Mouse (Mus musculus) mammary gland, adult 2 months (tissue): ENCODE measurements around the gene Zbtb33. TPM values are rescaled to one million over a fixed set of nuclear protein-coding genes. Genes with fewer than 3 reads are reported as not detected.

ENCODE experiments used
- polyA plus RNA-seq: library from polyadenylated mRNA; depleted of rRNA; stranded (reverse); fragments of >200 nt; gene quantifications from 2 replicates; pipeline ENCODE4 v1.2.3, GENCODE M21; 2012; ENCODE audit warnings: low replicate concordance; rRNA removed

Zbtb33 gene
- polyA plus RNA-seq, result 3.1 and 5.7 TPM in 2 replicates

DNA sequence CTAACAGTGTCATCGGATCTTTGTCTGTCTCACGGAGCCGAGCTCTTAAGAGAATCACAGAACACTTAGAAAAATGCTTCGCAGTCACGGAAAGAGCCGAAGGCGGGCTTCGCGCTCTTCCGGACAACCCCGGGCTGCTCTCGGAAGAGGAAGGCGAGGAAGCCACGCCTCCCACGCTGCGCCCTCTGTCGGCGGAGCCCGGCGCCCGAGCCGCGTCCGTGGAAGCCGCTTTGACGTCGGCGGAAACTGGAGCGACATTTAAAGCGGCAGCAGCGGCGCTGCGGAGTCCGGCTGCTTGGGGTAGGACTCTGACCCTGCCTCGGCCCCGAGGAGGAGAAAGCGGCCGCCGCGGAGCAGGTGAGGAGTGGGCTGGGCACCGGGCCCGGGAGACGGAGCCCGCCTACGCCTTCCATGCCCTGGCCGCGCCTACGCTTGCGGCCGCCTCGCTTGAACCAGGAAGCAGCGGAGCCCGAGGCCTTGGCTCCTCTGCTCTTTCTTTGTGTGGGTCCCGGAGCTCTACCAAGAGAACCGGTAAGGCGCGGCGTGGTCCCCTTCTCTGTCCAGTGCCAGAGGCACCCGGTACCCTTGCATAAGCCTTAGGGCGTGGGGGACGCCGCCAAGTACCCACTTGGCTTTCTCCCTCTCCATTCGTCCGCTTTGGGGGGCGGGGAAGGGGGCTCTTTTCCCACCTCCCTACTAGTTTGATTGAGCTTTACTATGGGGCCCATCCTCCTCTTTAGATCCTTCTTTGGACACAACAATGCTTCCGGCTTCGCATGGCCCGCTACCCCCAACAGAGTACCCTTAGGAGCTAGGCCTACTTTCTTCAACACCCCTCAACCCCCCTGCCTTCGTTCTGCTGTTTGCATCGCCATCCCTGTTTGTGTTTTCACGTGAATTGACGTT lies at the start of gene Zbtb33:
Gene Zbtb33 (plus strand): TSS at position 242 of the 906 bp plus-strand sequence.

Other genes starting within 250 kb of the Zbtb33 start
- gene Btg1-ps1, start 171.0 kb upstream of the Zbtb33 start, polyA plus RNA-seq, result not detected in 2 replicates
- gene Btg1-ps2, start 146.7 kb upstream of the Zbtb33 start, polyA plus RNA-seq, result not detected in 2 replicates
- not detected in 2 replicates for gene Rhox10, start 123.3 kb upstream of the Zbtb33 start, polyA plus RNA-seq
- gene Rhox11, start 104.7 kb upstream of the Zbtb33 start, polyA plus RNA-seq, result not detected in 2 replicates
- not detected in 2 replicates for gene Rhox12, start 78.9 kb upstream of the Zbtb33 start, polyA plus RNA-seq
- not detected in 2 replicates for gene Rhox13, start 68.6 kb upstream of the Zbtb33 start, polyA plus RNA-seq
- 0.92 and 1.3 TPM in 2 replicates for gene Tmem255a, start 62.6 kb downstream of the Zbtb33 start, polyA plus RNA-seq
- gene Atp1b4, start 126.4 kb downstream of the Zbtb33 start, polyA plus RNA-seq, result 0.37 TPM in 1 of 2 replicates, not detected in the other